Mouse (Mus musculus) embryonic facial prominence, embryonic 11.5 days (tissue): ENCODE measurements around the gene Bmp7. TPM values are rescaled to one million over a fixed set of nuclear protein-coding genes. Genes with fewer than 3 reads are reported as not detected.

Source experiments
- ATAC-seq: fragments of 200-750 bp; cut with Nextera tagmentation; replicated peaks from 2 replicates; pipeline ENCODE4 v1.8.0; 2017; ENCODE audit warnings: low read depth; ENCODE audit not compliant: insufficient number of reproducible peaks, low FRiP score, low TSS enrichment
- DNase-seq: peaks from one replicate; pipeline ENCODE4 v3.0.0-alpha.2; 2015; ENCODE audit warnings: low spot score
- H3K27ac ChIP-seq: fragments of 300-500 bp; sonication (generic); replicated peaks from 2 replicates; pipeline ENCODE4 v1.5.1; 2014; ENCODE audit warnings: mild to moderate bottlenecking, low read depth, low read length, control low read depth
- H3K27me3 ChIP-seq: fragments of 300-500 bp; sonication (generic); 2 replicates; pipeline ENCODE4 v1.6.1; 2014; ENCODE audit warnings: mild to moderate bottlenecking, low read length, moderate library complexity, mixed read lengths; ENCODE audit not compliant: control insufficient read depth, insufficient read depth
- H3K36me3 ChIP-seq: fragments of 300-500 bp; sonication (generic); replicated peaks from 2 replicates; pipeline ENCODE4 v1.6.1; 2014; ENCODE audit warnings: low read depth, mild to moderate bottlenecking, low read length, moderate library complexity, mixed read lengths; ENCODE audit not compliant: control insufficient read depth, insufficient read depth
- H3K4me1 ChIP-seq: fragments of 300-500 bp; sonication (generic); 2 replicates; pipeline ENCODE4 v1.6.1; 2014; ENCODE audit warnings: low read length, mixed read lengths; ENCODE audit not compliant: control insufficient read depth, insufficient read depth
- H3K4me2 ChIP-seq: fragments of 300-500 bp; sonication (generic); 2 replicates; pipeline ENCODE4 v1.6.1; 2014; ENCODE audit warnings: low read depth, mild to moderate bottlenecking, control low read depth, low read length, moderate library complexity
- H3K4me3 ChIP-seq: fragments of 300-500 bp; sonication (generic); 2 replicates; pipeline ENCODE4 v1.5.1; 2014; ENCODE audit warnings: low read depth, low read length, control low read depth
- H3K9ac ChIP-seq: fragments of 300-500 bp; sonication (generic); replicated peaks from 2 replicates; pipeline ENCODE4 v1.6.1; 2014; ENCODE audit warnings: mild to moderate bottlenecking, control low read depth, low read length
- H3K9me3 ChIP-seq: fragments of 300-500 bp; sonication (generic); replicated peaks from 2 replicates; pipeline ENCODE4 v1.6.1; 2016; ENCODE audit warnings: mild to moderate bottlenecking, low read length, inconsistent platforms, mixed read lengths; ENCODE audit not compliant: control insufficient read depth
- WGBS: fragments of 180-500 bp; shearing (Covaris S2); extraction: QIAGEN DNeasy Blood & Tissue Kit; methylation state at CpG from one replicate; pipeline ENCODE4 v1.1.7; 2014; 5-methylcytosine and 5-hydroxymethylcytosine counted together
- polyA plus RNA-seq: library from polyadenylated mRNA; unstranded; fragments of >200 nt; fragmentation: Nextera tagmentation; extraction: Ambion mirVana; gene quantifications from 2 replicates; pipeline ENCODE4 v1.2.1, GENCODE M21; 2014

The Bmp7 gene
- polyA plus RNA-seq, 1 experiment from 2014 or later, result 26.2 TPM

- H3K9ac ChIP-seq, result no peak overlapping the region
- no peak for ATAC-seq
- no peaks in the 10 kb centered on the region for H3K9me3 ChIP-seq
- peaks cover 5% of the 10 kb centered on the region for H3K4me1 ChIP-seq
- no peaks in the 10 kb centered on the region for H3K36me3 ChIP-seq
- no peak overlapping the region for H3K4me2 ChIP-seq
- no peak overlapping the region for H3K4me3 ChIP-seq
- no peak for DNase-seq
- H3K27me3 ChIP-seq, result no peaks in the 10 kb centered on the region
- H3K27ac ChIP-seq, result no peak overlapping the region
- 76% methylated on average over 15 of the region's 15 CpGs for WGBS
Measured at GRCm38 (mm10) chr2:172889756-172890443, 50.2 kb downstream of the Bmp7 start.

GRCm38 (mm10) chr2:172889222-172889621 lies 50.9 kb downstream of the Bmp7 start:
- peaks cover 5% of the 10 kb centered on the region for H3K4me1 ChIP-seq
- no peaks in the 10 kb centered on the region for H3K36me3 ChIP-seq
- no peaks in the 10 kb centered on the region for H3K27me3 ChIP-seq
- H3K9me3 ChIP-seq, result no peaks in the 10 kb centered on the region
- H3K4me3 ChIP-seq, result no peak overlapping the region
- ATAC-seq (no peak), DNase-seq (no peak)
- 71% methylated on average over 12 of the region's 12 CpGs for WGBS
- H3K4me2 ChIP-seq, result no peak overlapping the region
- H3K27ac ChIP-seq, result no peak overlapping the region
- H3K9ac ChIP-seq, result no peak overlapping the region

- no peaks in the 10 kb centered on the region for H3K27me3 ChIP-seq
- no peak overlapping the region for H3K27ac ChIP-seq
- H3K4me1 ChIP-seq, result peaks cover 5% of the 10 kb centered on the region
- no peaks in the 10 kb centered on the region for H3K9me3 ChIP-seq
- no peak overlapping the region for H3K4me3 ChIP-seq
- H3K36me3 ChIP-seq, result no peaks in the 10 kb centered on the region
- DNase-seq (peak; percentile 64), ATAC-seq (0 out of 2 replicates have a peak, but pooled peaks have one; percentile 45)
- no peak overlapping the region for H3K4me2 ChIP-seq
- WGBS, result 24% methylated on average over 12 of the region's 12 CpGs
- no peak overlapping the region; the same call in 1 of the 2 replicates for H3K9ac ChIP-seq
Measured at GRCm38 (mm10) chr2:172888147-172888546, 52.0 kb downstream of the Bmp7 start.

- no peaks in the 10 kb centered on the region for H3K27me3 ChIP-seq
- no peak overlapping the region for H3K9ac ChIP-seq
- no peaks in the 10 kb centered on the region for H3K36me3 ChIP-seq
- H3K4me1 ChIP-seq, result peaks cover 5% of the 10 kb centered on the region
- DNase-seq (no peak), ATAC-seq (no peak)
- no peaks in the 10 kb centered on the region for H3K9me3 ChIP-seq
- no peak overlapping the region for H3K4me2 ChIP-seq
- no peak overlapping the region for H3K4me3 ChIP-seq
- H3K27ac ChIP-seq, result no peak overlapping the region
- WGBS, result 30% methylated on average over 7 of the region's 7 CpGs
Measured at GRCm38 (mm10) chr2:172885861-172886260, 54.3 kb downstream of the Bmp7 start.

- H3K9ac ChIP-seq, result no peak overlapping the region
- H3K9me3 ChIP-seq, result no peaks in the 10 kb centered on the region
- no peak for ATAC-seq
- no peak overlapping the region for H3K4me2 ChIP-seq
- no peak overlapping the region for H3K4me3 ChIP-seq
- peaks cover 5% of the 10 kb centered on the region for H3K4me1 ChIP-seq
- no peaks in the 10 kb centered on the region for H3K36me3 ChIP-seq
- no peak for DNase-seq
- H3K27ac ChIP-seq, result no peak overlapping the region
- no peaks in the 10 kb centered on the region for H3K27me3 ChIP-seq
- 83% methylated on average over 6 of the region's 6 CpGs for WGBS
Measured at GRCm38 (mm10) chr2:172884584-172884983, 55.5 kb downstream of the Bmp7 start.

GRCm38 (mm10) chr2:172875201-172875600 lies 64.9 kb downstream of the Bmp7 start:
- Histone ChIP-seq H3K27me3 (no peaks in the 10 kb centered on the region), H3K9me3 (no peaks in the 10 kb centered on the region), H3K9ac (no peak overlapping the region), H3K4me3 (no peak overlapping the region), H3K27ac (no peak overlapping the region), H3K4me1 (no peaks in the 10 kb centered on the region), H3K4me2 (no peak overlapping the region), H3K36me3 (no peaks in the 10 kb centered on the region; the same call in none of the 2 replicates)
- ATAC-seq (no peak), DNase-seq (no peak)
- WGBS, result 92% methylated on average over 9 of the region's 9 CpGs

GRCm38 (mm10) chr2:172866356-172866755 lies 73.8 kb downstream of the Bmp7 start:
- Histone ChIP-seq H3K4me1 (peaks cover 10% of the 10 kb centered on the region), H3K9me3 (no peaks in the 10 kb centered on the region; the same call in 1 of the 2 replicates), H3K27ac (no peak overlapping the region), H3K36me3 (no peaks in the 10 kb centered on the region), H3K9ac (no peak overlapping the region), H3K4me2 (no peak overlapping the region), H3K27me3 (no peaks in the 10 kb centered on the region), H3K4me3 (no peak overlapping the region)
- ATAC-seq, result no peak
- 75% methylated on average over 5 of the region's 5 CpGs for WGBS
- no peak for DNase-seq

GRCm38 (mm10) chr2:172865165-172865564 lies 75.0 kb downstream of the Bmp7 start:
- no peaks in the 10 kb centered on the region for H3K36me3 ChIP-seq
- H3K4me2 ChIP-seq, result no peak overlapping the region
- ATAC-seq (no peak), DNase-seq (no peak)
- peaks cover 10% of the 10 kb centered on the region for H3K4me1 ChIP-seq
- H3K9me3 ChIP-seq, result no peaks in the 10 kb centered on the region; the same call in 1 of the 2 replicates
- H3K9ac ChIP-seq, result no peak overlapping the region
- no peaks in the 10 kb centered on the region for H3K27me3 ChIP-seq
- WGBS, result 94% methylated on average over 6 of the region's 6 CpGs
- H3K27ac ChIP-seq, result no peak overlapping the region
- H3K4me3 ChIP-seq, result no peak overlapping the region
